Mouse (Mus musculus): ENCODE results near the gene Kidins220. TPM values are rescaled to one million over a fixed set of nuclear protein-coding genes. Genes with fewer than 3 reads are reported as not detected.

The Kidins220 gene
- polyA plus RNA-seq, 1 experiment from 2014 or later: 53.8 TPM

DNA sequence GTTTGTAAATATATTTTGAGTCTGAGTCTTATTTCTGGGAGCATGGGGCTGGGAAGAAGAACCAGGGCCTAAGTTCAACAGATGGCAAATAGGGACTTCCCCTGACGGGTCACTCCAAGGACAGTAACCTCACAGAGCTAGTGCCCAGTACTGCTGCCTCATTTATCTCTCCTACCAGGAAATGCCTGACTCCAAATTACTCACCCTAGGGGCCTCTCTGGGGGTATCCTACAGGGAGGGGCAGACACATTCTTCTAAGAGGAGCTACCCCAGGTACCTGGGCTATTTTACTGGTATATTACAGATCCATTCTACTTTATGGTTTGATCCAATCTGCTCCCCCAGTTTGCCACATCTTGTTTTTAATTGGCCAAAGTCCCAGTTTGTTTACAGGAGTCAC is 114.7 kb downstream of the Kidins220 start:
- Histone ChIP-seq H3K9ac (ENCODE audit: low read length) (no peak overlapping the region), H3K27ac (ENCODE audit: low read depth, low read length) (no peak overlapping the region), H3K36me3 (ENCODE audit: control insufficient read depth, insufficient read depth, low read length) (no peaks in the 10 kb centered on the region), H3K4me2 (no peak overlapping the region), H3K9me3 (ENCODE audit: control insufficient read depth, low read length) (no peaks in the 10 kb centered on the region), H3K4me3 (ENCODE audit: low read depth, low read length) (no peak overlapping the region), H3K27me3 (ENCODE audit: control insufficient read depth, insufficient read depth, low read length) (no peaks in the 10 kb centered on the region), H3K4me1 (ENCODE audit: control insufficient read depth, insufficient read depth, low read length) (peaks cover 13% of the 10 kb centered on the region)
- DNase-seq (ENCODE audit: low spot score, missing footprints): no peak
- ATAC-seq (ENCODE audit: low FRiP score): no peak
- WGBS: 85% methylated on average over 1 of the region's 1 CpGs

DNA sequence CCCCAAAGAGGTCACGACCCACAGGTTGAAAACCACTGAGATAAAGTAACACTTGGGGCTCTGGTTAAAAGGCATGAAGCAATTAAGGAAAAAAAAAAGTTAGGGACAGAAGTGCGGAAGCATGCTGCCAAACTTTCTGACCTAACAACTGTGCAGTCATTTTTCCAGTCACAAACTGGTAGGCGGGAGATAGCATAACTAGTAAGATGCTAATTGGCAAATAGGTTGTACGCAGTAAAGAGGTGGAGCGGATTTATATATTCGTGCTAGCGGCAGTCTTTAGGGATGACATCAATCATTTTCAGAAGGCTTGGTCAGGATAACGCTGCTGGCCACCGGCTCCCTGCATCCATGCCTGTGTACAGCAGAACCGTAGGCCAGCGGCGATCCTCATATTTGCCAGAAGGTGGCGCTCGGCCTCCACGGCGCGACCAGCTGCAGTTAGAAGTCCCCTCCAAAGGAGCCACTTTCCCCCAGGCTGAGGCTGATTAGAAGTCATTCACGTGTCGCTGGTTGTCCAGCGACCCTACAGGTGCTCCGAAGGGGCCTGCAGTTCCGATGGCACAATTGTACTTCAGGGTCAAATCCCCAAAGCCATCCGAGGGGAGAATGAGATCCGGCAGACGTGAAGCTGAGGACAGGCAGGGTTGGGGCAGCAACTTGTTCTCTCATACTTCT is 117.4 kb downstream of the Kidins220 start:
- DNase-seq (ENCODE audit: low spot score, missing footprints) (peak; percentile 99), ATAC-seq (ENCODE audit: low FRiP score) (peak; percentile 57)
- Histone ChIP-seq H3K9me3 (ENCODE audit: control insufficient read depth, low read length) (no peaks in the 10 kb centered on the region), H3K4me1 (ENCODE audit: control insufficient read depth, insufficient read depth, low read length) (peaks cover 18% of the 10 kb centered on the region), H3K27ac (ENCODE audit: low read depth, low read length) (no peak overlapping the region), H3K36me3 (ENCODE audit: control insufficient read depth, insufficient read depth, low read length) (no peaks in the 10 kb centered on the region), H3K9ac (ENCODE audit: low read length) (peak overlapping the region; percentile 17; the same call in 1 of the 2 replicates), H3K4me2 (peak overlapping the region; percentile 62), H3K27me3 (ENCODE audit: control insufficient read depth, insufficient read depth, low read length) (no peaks in the 10 kb centered on the region), H3K4me3 (ENCODE audit: low read depth, low read length) (peak overlapping the region; percentile 41)
- WGBS: 8% methylated on average over 25 of the region's 25 CpGs

DNA sequence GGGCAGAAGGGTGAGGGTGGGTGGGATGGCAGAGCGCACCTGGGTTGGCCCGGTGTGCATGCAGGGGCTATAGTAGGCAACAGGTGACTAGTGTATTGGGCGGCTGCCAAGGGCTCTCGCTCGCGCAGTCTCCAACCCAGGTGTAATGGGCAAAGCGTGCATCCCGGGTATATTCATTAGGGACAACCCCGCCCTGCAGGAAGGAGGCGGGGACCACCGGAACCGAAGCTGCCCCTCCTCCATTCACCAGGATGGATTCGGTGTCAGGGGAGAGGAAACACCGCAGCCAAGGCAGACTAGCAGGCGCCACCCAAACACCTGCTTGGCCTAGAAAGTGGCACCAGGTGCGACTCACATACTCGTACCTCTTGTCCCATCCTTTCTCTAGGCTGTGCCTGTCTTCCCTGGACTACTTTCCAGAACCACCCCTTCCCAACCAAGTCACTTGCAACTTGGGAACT is 118.1 kb downstream of the Kidins220 start:
- peaks cover 23% of the 10 kb centered on the region for H3K4me1 ChIP-seq (ENCODE audit: control insufficient read depth, insufficient read depth, low read length)
- DNase-seq (ENCODE audit: low spot score, missing footprints): peak; percentile 91
- 3% methylated on average over 17 of the region's 17 CpGs for WGBS
- H3K27me3 ChIP-seq (ENCODE audit: control insufficient read depth, insufficient read depth, low read length): no peaks in the 10 kb centered on the region
- H3K27ac ChIP-seq (ENCODE audit: low read depth, low read length): no peak overlapping the region
- ATAC-seq (ENCODE audit: low FRiP score): peak; percentile 8; the same call in 1 of the 2 replicates
- H3K4me2 ChIP-seq: peak overlapping the region; percentile 62
- H3K9me3 ChIP-seq (ENCODE audit: control insufficient read depth, low read length): no peaks in the 10 kb centered on the region
- peak overlapping the region; percentile 47; the same call in 1 of the 2 replicates for H3K9ac ChIP-seq (ENCODE audit: low read length)
- peak overlapping the region; percentile 41 for H3K4me3 ChIP-seq (ENCODE audit: low read depth, low read length)
- no peaks in the 10 kb centered on the region for H3K36me3 ChIP-seq (ENCODE audit: control insufficient read depth, insufficient read depth, low read length)

DNA sequence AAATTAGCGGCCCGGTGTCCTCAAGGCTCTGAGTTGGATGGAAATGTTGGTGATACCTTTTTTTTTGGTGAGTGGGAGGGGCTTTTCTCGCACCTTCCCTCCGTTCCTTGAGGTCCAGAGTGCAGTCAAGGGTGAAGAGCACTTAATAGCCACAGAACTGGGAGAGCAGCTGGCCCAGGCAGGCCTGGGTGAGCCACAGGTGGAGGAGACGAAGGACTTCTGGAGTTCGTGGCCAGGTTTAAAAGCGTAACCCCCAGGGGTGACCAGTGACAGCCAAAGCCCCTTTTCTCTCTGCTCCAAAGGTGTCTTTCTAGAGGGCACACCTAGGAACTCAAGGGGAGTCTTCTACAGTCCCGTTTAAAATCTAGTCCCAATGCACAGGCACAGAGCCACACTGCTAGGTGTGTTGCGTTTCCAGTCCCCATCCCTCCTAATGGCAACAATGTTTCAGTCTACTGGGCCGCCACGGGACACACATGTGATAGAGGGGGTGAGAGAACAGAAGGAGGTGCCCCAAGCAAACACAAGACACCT is 118.6 kb downstream of the Kidins220 start:
- Histone ChIP-seq H3K27me3 (ENCODE audit: control insufficient read depth, insufficient read depth, low read length) (no peaks in the 10 kb centered on the region), H3K4me1 (ENCODE audit: control insufficient read depth, insufficient read depth, low read length) (peaks cover 26% of the 10 kb centered on the region), H3K36me3 (ENCODE audit: control insufficient read depth, insufficient read depth, low read length) (no peaks in the 10 kb centered on the region), H3K4me3 (ENCODE audit: low read depth, low read length) (peak overlapping the region; percentile 41), H3K9me3 (ENCODE audit: control insufficient read depth, low read length) (no peaks in the 10 kb centered on the region), H3K4me2 (peak overlapping the region; percentile 62), H3K27ac (ENCODE audit: low read depth, low read length) (no peak overlapping the region), H3K9ac (ENCODE audit: low read length) (peak overlapping the region; percentile 47)
- 14% methylated on average over 11 of the region's 11 CpGs for WGBS
- peak; percentile 89 for DNase-seq (ENCODE audit: low spot score, missing footprints)
- ATAC-seq (ENCODE audit: low FRiP score): no peak

DNA sequence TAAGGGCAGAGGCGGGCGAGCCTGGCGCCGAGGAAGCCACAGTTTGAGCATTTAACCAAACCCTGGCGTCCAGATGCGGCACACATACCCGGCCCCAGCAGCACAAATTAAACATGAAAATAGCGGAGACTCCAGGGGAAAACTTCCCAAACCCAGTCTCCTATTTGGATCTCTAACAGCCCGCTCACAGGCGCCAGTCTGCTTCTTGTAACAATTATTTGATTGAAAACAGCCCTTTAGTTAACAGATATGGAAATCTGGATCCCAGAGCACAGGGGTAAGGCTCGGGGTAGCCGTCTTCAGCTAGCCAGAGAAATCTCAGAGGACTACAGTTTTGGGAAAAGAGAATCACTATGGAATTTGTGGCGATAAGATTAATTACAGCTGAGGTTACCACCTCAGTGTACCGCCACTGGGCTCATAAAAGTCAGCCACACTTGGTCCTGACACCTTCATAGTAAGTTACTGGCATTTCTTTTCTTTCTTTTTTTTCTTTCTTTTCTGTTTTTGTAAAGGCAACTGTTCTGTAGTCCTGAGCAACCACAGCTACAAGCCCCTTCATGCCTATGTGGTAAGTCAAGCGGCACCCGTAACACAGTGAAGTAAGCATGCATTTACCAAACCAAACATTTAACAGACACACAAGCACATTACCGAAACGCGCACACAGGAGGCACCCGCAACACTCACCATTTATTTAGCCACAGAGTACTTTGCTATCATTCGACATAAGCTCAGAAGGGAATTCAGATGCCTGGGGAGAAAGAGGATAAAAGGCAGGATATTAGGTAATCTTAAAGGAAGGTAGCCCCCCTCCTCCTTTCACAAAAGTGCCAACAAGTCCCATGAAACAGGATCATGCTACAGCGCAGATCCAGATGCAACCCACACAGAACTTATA is 120.1 kb downstream of the Kidins220 start:
- Histone ChIP-seq H3K4me2 (peak overlapping the region; percentile 93), H3K27ac (ENCODE audit: low read depth, low read length) (peak overlapping the region; percentile 60; the same call in 1 of the 2 replicates), H3K27me3 (ENCODE audit: control insufficient read depth, insufficient read depth, low read length) (no peaks in the 10 kb centered on the region), H3K36me3 (ENCODE audit: control insufficient read depth, insufficient read depth, low read length) (no peaks in the 10 kb centered on the region), H3K9ac (ENCODE audit: low read length) (peak overlapping the region; percentile 82), H3K9me3 (ENCODE audit: control insufficient read depth, low read length) (no peaks in the 10 kb centered on the region), H3K4me3 (ENCODE audit: low read depth, low read length) (peak overlapping the region; percentile 69), H3K4me1 (ENCODE audit: control insufficient read depth, insufficient read depth, low read length) (peaks cover 29% of the 10 kb centered on the region)
- ATAC-seq (ENCODE audit: low FRiP score): no peak
- DNase-seq (ENCODE audit: low spot score, missing footprints): peak; percentile 95
- WGBS: under 1% methylated on average over 22 of the region's 22 CpGs

DNA sequence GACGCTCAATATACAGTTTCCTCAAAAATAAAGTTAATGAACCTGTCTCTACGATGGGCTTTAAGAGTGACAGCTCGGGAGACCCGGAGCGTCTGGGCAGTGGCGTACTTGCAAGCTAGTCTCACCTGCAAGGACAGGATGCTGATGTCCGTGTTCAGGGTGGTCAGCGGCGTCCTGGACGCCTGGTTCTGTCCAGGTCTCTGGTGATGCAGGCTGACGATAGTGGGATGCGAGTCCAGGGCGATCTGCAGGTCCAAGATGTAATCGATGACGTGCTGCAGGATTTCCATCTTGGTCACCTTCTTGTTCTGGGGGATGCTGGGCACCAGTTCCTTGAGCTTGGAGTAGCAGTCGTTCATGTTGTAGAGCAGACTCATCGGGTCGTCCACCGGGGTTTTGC is 120.8 kb downstream of the Kidins220 start:
- WGBS: under 1% methylated on average over 19 of the region's 19 CpGs
- H3K4me1 ChIP-seq (ENCODE audit: control insufficient read depth, insufficient read depth, low read length): peaks cover 29% of the 10 kb centered on the region
- peak; percentile 1 for ATAC-seq (ENCODE audit: low FRiP score)

DNA sequence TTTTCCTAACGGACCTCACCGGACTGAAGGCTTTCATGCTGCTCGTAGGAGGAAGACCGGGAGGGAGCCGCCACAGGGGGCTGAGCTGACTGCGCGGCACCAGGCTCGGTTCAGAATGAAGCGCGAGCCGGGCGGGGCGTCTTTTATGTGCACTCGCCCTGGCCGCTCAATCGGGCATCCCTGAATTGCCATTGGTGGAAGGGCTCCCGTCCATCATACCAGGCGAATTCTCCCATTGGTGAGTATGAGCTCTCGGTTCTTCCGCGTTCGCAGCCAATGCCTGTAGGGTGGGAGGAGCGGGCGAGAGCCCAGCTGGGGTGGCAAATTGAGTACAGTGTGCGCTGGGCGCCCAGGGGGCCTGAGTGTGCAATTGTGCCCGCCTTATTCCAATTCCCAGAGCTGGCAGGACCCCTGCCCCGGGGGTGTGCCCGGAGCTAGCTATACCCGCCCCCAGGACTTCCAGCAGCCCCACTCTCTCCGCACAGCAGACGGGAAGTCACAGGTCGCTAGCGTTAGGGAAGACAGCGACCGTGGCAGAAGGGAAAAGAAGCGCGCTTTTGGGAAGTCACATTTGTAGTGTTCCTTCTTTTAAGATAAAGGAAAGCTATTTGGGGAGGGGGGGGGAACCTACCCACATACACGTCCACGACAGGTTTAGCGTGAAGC is 121.4 kb downstream of the Kidins220 start:
- peak overlapping the region; percentile 86 for H3K27ac ChIP-seq (ENCODE audit: low read depth, low read length)
- peak overlapping the region; percentile 93 for H3K4me2 ChIP-seq
- DNase-seq (ENCODE audit: low spot score, missing footprints) (peak; percentile 100), ATAC-seq (ENCODE audit: low FRiP score) (peak; percentile 83)
- WGBS: under 1% methylated on average over 41 of the region's 41 CpGs
- H3K27me3 ChIP-seq (ENCODE audit: control insufficient read depth, insufficient read depth, low read length): no peaks in the 10 kb centered on the region
- H3K4me1 ChIP-seq (ENCODE audit: control insufficient read depth, insufficient read depth, low read length): peaks cover 33% of the 10 kb centered on the region
- no peaks in the 10 kb centered on the region for H3K9me3 ChIP-seq (ENCODE audit: control insufficient read depth, low read length)
- peak overlapping the region; percentile 82 for H3K9ac ChIP-seq (ENCODE audit: low read length)
- no peaks in the 10 kb centered on the region for H3K36me3 ChIP-seq (ENCODE audit: control insufficient read depth, insufficient read depth, low read length)
- H3K4me3 ChIP-seq (ENCODE audit: low read depth, low read length): peak overlapping the region; percentile 69

More for the DNA sequence above, 120.8 kb downstream of the Kidins220 start:
- DNase-seq (ENCODE audit: low spot score, missing footprints): no peak
- H3K27me3 ChIP-seq (ENCODE audit: control insufficient read depth, insufficient read depth, low read length): no peaks in the 10 kb centered on the region
- peak overlapping the region; percentile 69 for H3K4me3 ChIP-seq (ENCODE audit: low read depth, low read length)
- no peaks in the 10 kb centered on the region for H3K9me3 ChIP-seq (ENCODE audit: control insufficient read depth, low read length)
- H3K9ac ChIP-seq (ENCODE audit: low read length): peak overlapping the region; percentile 82
- peak overlapping the region; percentile 60 for H3K27ac ChIP-seq (ENCODE audit: low read depth, low read length)
- peak overlapping the region; percentile 93 for H3K4me2 ChIP-seq
- H3K36me3 ChIP-seq (ENCODE audit: control insufficient read depth, insufficient read depth, low read length): no peaks in the 10 kb centered on the region

DNA sequence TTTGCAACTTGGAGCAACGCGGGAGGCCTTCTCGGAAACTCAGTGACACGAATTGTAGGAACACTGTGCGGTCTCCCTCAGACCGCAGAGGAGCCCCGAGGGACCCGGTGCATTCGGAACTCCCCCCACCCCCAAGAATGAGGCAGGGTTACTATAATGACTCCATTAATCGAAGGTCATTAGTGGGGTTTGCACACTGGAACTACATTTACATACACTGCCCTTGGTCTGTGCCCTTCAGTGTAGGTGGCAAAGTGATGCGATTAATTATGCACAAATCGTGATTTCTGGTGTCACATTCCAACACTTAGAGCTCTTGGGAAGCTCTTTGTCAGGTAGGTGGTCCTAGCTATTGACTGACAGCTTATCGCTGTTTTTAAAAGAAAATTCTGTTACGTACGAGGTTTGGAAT is 121.9 kb downstream of the Kidins220 start:
- no peak for ATAC-seq (ENCODE audit: low FRiP score)
- H3K9ac ChIP-seq (ENCODE audit: low read length): peak overlapping the region; percentile 67
- H3K36me3 ChIP-seq (ENCODE audit: control insufficient read depth, insufficient read depth, low read length): no peaks in the 10 kb centered on the region
- H3K4me2 ChIP-seq: peak overlapping the region; percentile 93
- under 1% methylated on average over 15 of the region's 15 CpGs for WGBS
- no peaks in the 10 kb centered on the region for H3K9me3 ChIP-seq (ENCODE audit: control insufficient read depth, low read length)
- H3K27ac ChIP-seq (ENCODE audit: low read depth, low read length): peak overlapping the region; percentile 86
- H3K4me1 ChIP-seq (ENCODE audit: control insufficient read depth, insufficient read depth, low read length): peaks cover 38% of the 10 kb centered on the region
- no peaks in the 10 kb centered on the region for H3K27me3 ChIP-seq (ENCODE audit: control insufficient read depth, insufficient read depth, low read length)
- peak overlapping the region; percentile 69 for H3K4me3 ChIP-seq (ENCODE audit: low read depth, low read length)
- no peak for DNase-seq (ENCODE audit: low spot score, missing footprints)

Measured in midbrain, embryonic 11.5 days (tissue).